Mouse (Mus musculus): ENCODE measurements around the gene Slc39a11. TPM values are rescaled to one million over a fixed set of nuclear protein-coding genes. Genes with fewer than 3 reads are reported as not detected.

Slc39a11 gene
- total RNA-seq, 2 experiments from 2014 or later: 17.7 to 19.1 TPM

DNA sequence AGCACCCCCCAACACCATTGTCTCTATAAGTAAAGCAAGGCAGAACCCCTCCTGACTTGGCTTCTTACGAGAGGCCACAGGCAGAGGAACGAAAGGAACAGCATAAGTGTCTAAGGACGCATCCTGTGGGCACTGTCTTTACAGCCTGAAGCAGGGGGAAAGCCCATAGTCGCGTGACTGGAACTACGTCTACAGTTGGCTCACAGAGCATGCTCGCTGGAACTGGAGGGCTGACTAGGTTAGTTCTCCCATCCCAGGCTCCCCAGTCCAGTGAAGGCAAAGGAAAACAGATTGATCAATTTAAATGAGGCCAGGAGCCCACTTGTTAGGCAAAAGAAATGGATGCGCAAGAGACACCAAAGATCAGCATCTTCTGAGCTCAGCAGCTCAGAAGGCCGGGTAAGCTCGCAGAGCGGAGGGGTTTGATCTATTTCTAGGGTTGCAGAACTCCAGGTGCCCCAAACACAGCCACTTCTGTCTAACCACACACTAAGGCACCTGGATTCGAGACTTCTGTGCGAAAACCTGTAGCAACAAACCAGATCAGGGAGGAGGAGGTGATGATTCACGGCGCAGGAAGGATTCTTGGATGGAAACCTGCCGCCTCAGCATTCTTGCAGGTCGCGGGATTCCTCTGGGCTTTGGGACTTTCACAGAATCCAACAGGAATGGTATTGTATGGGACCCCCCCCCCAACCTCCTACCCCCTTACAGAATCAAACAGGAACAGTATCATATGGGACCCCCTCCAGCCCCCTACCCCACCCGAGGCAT is 453.5 kb downstream of the Slc39a11 start:
- no peak for ATAC-seq (replicated peaks; ENCODE audit: low FRiP score, low TSS enrichment, poor library complexity, severe bottlenecking)

Other genes starting within 250 kb of the Slc39a11 start
- not detected in 2 replicates for gene Sstr2, start 30.7 kb downstream of the Slc39a11 start, total RNA-seq (2014; fragmentation: Nextera tagmentation)
- 0.15 TPM in 1 of 2 replicates, not detected in the other for gene Sstr2, start 30.7 kb downstream of the Slc39a11 start, total RNA-seq (2017)
- gene Cog1, start 910 bp downstream of the Slc39a11 start, total RNA-seq (2014; fragmentation: Nextera tagmentation): 37.2 and 51.6 TPM in 2 replicates
- gene Cog1, start 910 bp downstream of the Slc39a11 start, total RNA-seq (2017): 23.9 and 26.2 TPM in 2 replicates
- gene Fam104a, start 34.1 kb upstream of the Slc39a11 start, total RNA-seq (2014; fragmentation: Nextera tagmentation): 17.8 and 20.8 TPM in 2 replicates
- 25.1 and 30.8 TPM in 2 replicates for gene Fam104a, start 34.1 kb upstream of the Slc39a11 start, total RNA-seq (2017)
- 21.7 and 23.6 TPM in 2 replicates for gene D11Wsu47e, start 34.3 kb upstream of the Slc39a11 start, total RNA-seq (2014; fragmentation: Nextera tagmentation)
- 11.8 and 19.7 TPM in 2 replicates for gene D11Wsu47e, start 34.3 kb upstream of the Slc39a11 start, total RNA-seq (2017)
- gene Cpsf4l, start 59.9 kb upstream of the Slc39a11 start, total RNA-seq (2014; fragmentation: Nextera tagmentation): not detected in 2 replicates
- gene Cpsf4l, start 59.9 kb upstream of the Slc39a11 start, total RNA-seq (2017): not detected in 2 replicates
- 13.7 and 14.7 TPM in 2 replicates for gene Cdc42ep4, start 101.8 kb upstream of the Slc39a11 start, total RNA-seq (2014; fragmentation: Nextera tagmentation)
- 10.7 and 13.7 TPM in 2 replicates for gene Cdc42ep4, start 101.8 kb upstream of the Slc39a11 start, total RNA-seq (2017)

All from megakaryocyte-erythroid progenitor cell, adult 5-6 weeks (primary cell).